Mouse (Mus musculus) R1 (cell line): ENCODE measurements around the gene Eif4ebp2.

Source experiments
- DNase-seq: peaks from one replicate; pipeline ENCODE4 v3.0.0-alpha.2; 2018; ENCODE audit warnings: low read depth, low spot score

Eif4ebp2 gene

DNA sequence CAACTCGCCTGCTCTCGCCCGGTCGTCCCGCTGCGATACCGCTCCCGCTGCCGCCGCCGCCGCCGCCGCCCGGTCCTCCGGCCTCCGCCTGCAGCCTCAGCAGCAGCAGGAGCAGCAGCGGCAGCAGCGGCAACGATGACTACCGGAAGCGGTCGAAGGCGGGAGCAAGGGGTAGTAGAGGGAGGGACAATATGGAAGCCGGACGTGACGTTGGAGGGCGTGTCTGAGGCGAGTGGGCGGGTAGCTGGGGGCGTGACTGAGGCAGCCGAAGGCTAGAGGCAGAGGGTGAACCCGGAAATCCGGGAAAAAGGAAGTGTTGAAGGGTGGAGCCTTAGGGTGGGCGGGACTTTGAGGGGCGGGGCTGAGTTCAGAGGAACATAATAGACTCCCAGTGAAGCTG is at the start of gene Eif4ebp2:
TSS of gene Eif4ebp2 (minus strand) at position 17 of the 400 bp plus-strand sequence.
- DNase-seq, result peak; percentile 98

DNA sequence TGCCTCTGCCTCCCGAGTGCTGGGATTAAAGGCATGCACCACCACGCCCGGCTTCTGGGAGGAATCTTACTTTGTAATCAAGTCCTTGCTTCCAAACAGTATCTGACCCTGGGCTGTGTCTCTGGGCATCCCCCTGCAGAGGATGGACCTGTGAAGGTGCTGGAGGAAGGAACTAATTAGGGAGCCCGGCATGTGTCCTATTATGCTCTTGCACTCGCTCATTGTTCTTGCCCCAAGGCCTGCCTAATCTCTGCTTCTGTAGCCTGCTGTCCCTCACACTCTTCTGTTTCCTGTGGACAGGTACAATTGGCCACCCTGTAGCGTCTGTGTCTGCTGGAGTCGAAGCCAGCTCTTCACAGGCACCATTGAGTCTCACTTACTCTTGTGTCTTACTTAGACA is 48.3 kb upstream of the Eif4ebp2 start:
- peak; percentile 68 for DNase-seq

DNA sequence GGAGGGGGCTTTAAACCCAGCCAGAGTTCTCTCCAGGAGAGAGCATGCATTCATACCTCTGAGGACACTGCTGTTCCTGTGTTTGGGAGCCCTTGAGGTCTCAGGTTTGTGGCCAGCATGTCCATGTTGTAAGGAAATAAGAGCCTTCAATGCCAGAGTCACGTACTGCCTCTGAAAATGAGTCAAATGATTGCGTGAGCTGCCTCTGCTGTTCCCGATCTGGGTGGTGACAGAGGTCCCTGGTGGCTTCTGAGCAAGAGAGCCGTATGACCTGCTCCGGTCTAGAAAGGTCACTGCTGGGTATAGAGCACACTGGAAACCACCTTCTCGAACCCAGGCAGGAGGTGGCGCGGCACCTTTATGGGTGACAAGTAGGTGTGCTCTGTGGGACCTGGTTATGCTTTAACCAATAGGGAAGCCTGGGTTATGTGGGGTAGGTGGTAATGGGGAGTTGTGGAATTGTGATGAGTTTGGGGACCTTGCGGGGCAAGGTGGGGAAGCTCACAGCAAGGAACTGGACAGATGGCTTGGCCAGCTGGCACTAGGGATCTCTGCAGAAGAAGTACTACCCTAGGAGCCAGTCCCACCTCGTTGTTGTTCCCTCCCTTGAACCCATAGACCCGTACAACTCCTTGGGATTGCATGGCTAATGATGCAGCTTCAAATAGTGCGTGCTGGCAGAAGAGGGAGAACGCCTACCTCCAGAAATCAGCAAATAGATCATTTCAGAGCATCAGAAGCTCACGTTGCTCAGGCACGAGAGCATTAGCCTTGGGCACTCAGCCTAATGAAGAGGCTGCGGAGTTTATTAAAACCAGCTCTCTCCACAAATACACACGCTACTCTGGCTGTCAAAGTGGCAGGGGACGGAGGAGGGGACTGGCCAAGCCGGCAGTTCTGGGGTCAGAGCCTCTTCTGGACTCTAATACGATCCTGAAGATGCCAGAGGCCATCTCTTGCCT is 47.3 kb upstream of the Eif4ebp2 start:
- DNase-seq, result no peak

DNA sequence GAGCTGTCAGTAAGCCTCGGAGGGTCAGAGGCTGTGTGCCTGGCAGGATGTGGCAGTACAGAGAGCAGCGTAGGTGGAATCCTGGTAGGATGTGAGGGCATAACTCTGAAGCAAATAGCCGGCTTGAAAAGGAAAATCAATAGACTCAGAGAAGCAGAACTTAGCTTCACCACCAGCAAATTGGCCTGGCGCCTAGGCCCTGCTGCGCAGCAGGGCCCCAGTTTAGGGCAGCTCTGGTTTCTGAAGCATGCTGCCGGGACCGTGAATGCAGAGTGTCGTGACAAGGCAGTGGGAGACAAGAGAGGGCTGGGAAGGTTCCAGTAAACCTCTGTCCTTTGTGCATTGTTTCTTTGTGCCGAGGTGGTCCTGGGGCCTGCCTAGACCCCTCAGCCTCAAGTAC is 43.8 kb upstream of the Eif4ebp2 start:
- DNase-seq, result no peak

DNA sequence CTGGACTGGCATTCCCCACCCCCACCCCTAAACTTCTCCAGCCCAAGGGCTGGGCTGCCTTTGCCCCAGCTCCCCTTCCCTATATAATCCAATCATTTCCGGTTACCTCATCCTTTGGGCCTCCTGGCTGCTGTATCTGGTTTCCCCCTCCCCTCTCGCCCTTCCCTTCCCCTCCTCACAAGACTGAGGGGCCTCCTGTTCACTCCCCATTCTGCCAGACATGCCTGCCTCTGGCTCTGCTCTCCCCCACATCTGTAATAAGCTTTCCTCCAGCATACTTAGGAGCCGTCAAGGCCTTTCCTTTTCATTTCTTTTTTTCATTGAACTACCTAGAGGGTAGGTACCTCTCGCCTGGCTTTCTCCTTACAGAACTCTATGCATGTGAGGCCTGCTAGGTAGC is 43.0 kb upstream of the Eif4ebp2 start:
- DNase-seq, result no peak

DNA sequence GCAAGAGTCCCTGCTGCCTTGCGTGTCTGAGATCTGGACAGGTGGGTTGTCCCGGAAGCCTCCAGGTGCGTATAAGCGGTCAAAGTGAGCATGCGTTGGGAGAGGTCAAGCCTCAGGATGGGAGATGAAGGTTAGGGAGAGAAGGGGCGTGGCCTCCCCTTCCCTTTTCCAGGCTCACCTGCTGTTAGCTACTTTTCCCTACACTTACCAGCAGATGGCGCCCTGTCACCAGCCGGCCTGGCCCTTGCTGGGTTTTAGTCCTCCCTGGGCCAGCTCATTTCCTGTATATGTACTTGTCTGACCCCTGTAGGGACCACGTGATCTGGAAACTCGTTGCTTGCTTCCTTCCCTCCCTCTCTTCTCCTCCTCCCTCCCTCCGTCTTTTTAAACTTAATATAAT is 39.6 kb upstream of the Eif4ebp2 start:
- peak; percentile 93 for DNase-seq

DNA sequence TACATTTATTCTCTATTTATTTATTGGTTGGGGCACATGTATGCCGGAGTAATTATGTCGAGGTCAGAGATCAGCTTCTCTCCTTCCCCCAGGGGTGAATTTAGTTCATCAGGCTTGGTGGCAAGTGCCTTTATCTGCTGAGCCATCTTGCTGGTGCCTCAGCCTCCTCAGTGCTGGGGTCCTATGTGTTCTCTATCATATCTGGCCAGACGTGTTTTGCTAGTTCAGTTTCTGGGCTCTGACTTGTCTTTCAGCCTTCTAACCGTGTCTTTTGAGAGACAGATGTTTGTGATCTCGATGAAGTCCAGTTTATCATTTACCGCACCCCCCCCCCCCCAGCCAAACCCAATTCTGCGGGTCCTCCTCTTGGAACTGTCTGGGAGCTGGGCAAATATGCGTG is 39.1 kb upstream of the Eif4ebp2 start:
- DNase-seq, result no peak

DNA sequence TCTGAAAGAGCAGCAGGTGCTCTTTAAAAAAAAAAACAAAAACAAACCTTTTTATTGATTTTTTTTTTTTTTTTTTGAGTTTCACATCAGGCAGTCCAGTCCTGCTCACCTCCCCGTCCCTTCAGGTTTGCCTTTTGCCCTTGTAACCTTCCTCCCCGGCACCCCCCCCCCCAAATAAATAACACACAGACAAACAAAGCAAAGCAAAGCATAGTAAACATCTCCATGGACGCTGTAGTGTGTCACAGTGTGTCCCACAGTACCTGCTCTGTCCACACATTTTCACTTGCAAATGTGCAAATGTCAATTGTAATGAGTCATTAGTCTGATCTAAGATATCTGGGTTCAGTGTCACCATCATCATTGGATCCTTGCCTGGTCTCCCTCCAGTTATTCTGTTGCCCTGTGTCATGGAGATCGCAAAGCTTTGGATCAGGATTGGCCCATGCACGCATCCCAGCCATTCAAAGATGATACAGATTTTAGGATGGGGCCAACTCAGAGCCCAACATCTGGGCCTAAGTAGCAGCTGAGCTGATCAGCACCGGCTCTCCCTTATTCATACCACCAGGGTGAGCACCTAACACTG is 36.2 kb upstream of the Eif4ebp2 start:
- DNase-seq, result no peak

DNA sequence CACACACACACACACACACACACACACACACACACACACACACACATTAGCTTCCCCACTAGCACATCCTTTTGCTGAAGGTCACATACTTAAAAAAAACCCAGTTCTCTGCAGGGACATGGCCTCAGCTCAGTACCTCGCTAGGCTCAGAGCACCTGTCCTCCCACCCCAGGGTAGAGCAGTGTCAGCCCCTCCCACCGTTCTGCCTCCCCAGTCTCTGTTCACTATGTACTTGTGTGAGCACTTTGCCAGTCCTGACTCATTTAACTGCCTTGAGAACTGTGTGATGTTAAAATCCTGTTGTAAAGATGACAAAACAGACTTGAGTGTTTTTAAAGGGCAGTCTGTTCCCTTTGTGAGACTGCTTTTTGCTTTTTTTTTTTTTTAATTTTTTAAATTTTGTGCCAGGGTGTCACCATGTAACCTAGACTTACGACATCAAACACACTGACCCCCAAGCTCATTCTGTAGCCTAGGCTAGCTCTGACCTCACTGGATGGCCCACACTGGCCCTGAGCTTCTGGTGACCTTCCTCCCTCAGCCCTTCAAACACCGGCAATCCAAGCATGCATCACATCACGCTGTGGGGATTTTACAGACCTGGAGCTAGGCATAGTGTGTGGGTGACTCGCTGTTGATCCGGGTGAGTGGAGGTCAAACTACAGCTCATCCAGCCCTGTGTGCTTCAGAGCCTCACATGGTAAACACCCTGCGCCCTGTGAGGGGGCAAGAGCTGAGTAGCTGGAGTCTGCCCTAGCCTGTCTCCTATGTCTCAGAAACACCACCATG is 34.3 kb upstream of the Eif4ebp2 start:
- DNase-seq, result no peak

DNA sequence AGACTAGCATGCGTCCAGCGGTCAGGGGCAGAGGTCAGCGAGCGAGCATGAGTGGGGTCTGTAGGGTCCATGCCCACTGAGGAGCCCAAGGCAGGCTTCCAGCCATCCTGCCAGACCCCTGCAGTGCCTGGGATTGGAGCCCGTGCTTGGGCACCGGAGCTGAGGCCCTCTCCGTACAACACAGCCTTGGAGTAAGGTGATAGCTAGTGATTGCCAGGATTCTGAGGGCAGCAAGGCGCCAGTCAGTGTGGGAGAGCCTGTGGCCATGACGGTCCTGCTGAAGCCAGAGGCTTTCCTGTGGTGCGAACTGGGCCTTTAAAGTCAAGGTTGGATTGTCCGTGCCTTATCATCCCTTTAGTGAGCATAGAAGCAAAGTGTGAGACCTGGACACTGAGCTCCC is 32.3 kb upstream of the Eif4ebp2 start:
- no peak for DNase-seq

DNA sequence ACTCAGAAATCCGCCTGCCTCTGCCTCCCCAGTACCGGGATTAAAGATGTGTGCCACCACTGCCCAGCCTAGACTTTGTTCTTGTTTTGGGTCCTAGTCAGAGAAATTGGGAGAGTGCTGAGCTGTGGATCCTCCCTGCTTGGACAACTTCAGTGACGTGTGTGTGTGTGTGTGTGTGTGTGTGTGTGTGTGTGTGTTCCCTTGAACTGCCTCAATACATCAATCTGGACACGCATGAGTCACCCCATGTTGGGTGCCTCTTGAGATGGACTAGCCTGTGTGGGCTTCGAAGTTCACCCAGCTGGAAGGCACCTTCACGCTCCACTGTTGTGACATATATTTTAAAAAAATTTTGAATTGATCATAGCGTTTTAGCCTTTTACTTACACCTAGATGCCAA is 30.3 kb upstream of the Eif4ebp2 start:
- no peak for DNase-seq

DNA sequence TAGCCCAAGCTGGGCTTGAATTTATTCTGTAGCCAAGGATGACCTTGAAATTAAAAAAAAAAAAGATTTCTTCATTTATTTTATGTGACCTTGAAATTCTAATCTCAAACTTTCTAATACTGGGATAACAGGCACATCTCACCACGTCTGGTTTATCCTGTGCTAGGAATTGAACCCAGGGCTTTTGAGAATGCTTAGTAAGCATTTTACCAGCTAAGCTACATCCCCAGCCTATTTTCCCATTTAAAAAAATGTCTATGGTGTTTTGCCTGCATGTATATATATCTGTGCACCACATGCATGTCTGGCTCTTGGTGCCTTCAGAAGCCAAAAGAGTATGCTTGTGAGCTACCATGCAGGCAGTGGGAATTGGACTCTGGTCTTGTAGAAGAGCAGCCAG is 28.0 kb upstream of the Eif4ebp2 start:
- no peak for DNase-seq

DNA sequence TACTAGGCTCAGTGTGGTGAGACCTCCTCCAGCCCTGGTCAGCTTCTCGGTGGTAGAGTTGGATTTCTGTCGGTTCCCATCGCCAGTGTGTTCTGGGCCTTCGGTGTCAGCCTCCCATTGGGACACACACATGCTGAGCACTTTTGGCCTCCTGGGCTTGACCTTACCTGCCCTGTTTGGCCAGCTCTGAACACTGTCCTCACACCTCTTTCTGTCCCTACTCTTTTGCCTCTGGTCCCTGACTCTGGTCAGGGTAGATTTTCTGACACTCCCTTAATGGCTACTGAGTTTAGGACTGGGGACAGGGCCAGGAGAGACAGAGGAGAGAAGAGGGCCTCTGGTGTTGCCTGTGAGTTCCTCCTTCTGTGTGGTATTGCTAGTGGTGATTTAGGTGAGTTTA is 27.5 kb upstream of the Eif4ebp2 start:
- DNase-seq, result no peak

DNA sequence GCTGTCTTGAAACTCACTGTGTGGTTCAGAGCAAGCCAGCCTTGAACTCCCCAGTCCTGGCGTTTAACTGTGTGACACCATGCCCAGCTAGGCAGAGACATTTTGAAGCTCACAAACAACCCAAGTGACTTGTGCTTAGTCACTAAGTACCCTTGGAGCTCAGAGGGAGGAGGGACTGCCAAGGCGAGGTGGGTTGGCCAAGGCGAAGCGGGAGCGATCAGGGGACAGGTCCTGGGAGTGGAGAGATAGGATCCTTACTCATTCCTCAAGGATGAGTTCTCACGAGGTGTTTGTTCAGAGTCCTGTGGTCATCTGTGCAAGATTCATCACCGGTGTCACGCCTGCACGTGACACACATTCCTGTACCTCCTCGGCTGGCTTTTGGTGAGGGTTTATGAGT is 27.0 kb upstream of the Eif4ebp2 start:
- no peak for DNase-seq

DNA sequence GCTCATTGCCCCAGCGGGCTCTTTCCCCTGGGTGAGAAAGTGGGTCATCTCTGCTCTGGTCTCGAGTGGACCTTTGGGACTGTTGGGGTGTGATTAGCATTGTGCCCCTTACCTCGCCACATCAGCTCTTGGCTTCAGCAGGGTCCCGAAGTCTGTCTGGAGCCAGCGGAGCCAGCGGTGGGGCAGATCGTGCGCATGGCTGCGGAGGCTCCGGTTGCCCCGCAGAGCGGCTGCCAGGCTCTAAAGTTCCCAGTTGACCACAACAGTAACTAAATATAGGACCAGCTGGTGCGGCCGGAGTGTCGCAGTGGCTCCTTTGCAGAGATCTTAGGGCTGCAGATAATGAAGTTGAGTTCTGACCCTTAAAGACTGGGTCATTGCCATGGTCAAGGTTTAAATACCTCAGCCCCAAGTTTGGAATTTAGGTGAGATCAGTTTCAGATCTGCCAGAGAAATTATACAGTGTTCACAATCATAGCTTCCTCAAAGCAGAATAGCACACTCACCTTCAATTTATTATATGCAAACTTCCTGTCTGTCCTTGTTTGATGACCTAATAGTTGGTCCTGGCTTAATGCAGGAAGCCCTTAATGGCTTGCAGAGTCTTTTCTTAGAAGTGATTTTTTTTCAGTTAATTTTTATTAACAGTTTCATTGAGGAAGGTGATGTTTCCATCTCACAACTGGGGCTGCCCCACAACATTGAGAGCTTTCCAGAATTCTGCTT is 24.1 kb upstream of the Eif4ebp2 start:
- no peak for DNase-seq

DNA sequence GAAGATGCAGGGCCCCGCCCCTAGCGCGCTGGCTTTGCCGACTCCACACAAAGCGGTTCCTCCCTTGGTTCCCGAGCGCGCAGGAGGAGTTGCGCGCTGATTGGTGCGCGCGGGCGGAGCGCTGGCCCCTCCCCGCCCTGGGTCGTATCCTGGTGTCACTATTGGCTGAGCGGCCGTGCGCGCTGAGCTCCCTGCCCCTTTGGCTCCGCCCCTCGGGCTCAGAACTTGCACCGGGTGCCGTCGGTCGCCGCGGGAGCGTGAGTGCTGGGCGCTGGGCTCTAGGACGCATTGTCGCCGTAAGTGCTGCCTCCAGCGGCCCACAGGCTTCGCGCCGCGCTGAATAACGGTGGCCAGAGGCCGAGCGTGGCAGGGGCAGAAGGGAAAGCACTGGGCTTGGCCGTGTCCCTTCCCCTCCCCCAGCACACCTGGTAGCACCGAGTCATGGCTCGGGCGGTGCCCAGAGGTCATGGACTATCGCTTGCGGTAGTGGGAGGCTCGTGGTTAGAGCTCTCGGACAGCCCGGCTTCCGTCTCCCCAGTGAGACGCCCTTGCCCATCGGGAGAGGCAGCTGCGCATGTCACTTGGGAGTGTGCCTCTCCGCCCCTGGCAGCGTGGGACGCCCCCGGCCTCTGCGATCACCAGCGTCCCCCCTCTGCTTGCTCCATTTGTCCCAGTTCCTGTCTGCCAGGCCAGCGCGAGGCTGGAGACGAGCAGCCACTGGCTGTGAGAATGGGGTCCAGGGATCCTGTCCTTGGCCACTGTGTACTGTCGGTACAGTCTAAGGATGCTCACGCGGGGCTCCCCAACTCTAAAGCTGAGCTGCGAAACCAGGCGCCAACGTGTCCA is 23.4 kb upstream of the Eif4ebp2 start, which contains the start of gene Lrrc20:
TSS of gene Lrrc20 (plus strand) at position 208 of the 846 bp plus-strand sequence.
- DNase-seq, result peak; percentile 98

DNA sequence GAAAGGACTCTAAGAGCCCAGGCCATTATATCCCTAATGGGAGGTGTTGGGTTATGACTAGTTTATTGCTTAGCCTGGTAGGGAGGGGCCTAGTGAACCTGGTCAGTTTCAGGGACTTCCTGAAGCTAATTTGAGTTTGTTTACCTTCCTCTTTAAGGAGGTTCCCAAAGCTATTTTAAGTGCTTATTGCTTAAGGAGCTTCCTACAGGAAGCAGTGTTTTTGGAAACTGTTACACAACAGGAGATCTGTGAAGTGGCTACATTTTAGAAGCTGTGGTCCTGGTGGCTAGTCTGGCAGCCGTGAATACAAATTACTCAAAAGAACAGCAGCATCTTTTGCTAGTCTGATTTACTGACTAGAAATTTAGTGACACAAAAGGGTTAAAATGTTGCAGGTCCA is 21.9 kb upstream of the Eif4ebp2 start:
- no peak for DNase-seq

DNA sequence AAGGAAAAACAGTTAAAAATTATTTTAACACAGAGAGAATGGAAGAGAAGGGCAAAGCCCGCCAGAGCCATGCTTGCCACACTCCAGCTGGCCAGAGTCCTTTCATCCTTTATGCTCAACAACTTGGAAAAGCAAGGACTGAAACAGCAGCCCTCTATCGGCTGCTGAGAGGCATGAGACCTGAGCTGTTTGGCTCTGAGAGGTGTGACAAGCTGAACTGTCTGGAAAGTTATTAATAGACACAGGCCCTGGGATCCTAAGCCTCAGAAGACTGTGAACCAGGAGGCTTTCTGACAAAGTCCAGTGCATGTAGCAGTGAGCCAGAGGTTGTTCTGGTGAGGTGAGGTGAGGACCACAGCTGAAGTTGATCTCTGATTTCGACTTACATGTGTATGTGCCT is 21.2 kb upstream of the Eif4ebp2 start:
- DNase-seq, result no peak

DNA sequence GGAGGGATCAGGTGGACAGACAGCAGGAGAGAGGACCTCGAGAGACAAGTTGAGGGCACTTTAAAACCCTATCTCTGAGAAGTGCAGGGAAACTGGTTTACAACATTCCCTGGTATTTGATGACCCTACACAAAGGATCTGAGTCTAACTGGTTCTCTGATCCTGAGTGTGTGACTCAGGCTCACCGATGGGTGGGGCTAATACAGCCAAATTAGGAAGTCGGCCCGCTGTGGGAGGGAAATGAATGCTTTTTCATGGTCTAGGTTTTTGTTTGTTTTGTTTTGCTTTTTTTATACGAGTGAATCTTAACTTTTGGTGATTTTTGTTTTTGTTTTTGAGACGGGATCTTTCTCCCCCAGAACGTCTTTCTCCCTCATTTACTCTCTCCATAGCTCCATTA is 16.4 kb upstream of the Eif4ebp2 start:
- DNase-seq, result peak; percentile 74

DNA sequence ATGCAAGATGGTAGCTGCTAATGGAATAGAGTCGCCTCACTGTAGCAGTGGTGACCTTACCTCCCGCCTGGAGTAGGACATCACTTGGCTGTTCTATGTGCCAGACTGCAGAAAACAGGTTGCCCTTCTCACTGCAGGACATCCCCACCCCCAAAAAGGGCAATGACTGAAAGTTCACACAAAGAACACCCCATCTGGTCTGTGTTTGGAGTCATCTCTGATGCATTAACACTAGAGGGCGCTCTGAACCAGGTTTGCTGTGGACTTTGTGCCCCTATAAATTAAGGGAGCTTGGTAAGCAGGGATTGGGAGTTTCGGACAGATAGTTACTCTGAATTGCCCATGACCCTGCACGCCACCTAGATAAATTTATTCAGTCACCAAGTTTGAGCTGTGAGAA is 14.4 kb upstream of the Eif4ebp2 start:
- peak; percentile 81 for DNase-seq

DNA sequence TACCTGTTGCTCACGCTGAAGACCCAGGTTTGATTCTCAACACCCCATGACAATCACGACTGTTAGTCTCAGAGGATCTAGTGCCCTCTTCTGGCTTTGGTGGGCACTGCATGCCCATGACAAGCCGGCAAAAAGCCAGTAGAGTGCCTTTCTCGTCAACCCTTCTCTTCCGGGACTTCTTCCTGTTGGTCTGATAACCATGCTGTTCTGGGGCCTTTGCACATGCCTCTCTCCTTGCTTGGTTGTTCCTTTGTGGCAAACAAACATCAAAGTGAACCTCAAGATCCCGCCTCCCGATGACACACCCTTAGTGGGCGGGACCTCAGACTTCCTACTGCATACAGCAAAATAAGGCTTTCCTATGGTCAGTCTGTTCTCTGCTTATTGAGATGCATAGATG is 13.8 kb upstream of the Eif4ebp2 start:
- peak; percentile 75 for DNase-seq
